Mouse (Mus musculus) heart, embryonic 13.5 days (tissue): ENCODE measurements around the gene Ing5. TPM values are rescaled to one million over a fixed set of nuclear protein-coding genes. Genes with fewer than 3 reads are reported as not detected.
"Not testable (repeated sequence)": the region's sequence is repeated elsewhere in the genome, so short reads cannot be mapped to it uniquely, and the experiment has no call there.

Experiments
- ATAC-seq: fragments of 200-750 bp; cut with Nextera tagmentation; 2 replicates; pipeline ENCODE4 v1.8.0; 2017; ENCODE audit warnings: moderate TSS enrichment; ENCODE audit not compliant: insufficient number of reproducible peaks, low FRiP score, low TSS enrichment; ENCODE audit errors: extremely low read depth
- H3K27ac ChIP-seq: fragments of 300-500 bp; sonication (generic); replicated peaks from 2 replicates; pipeline ENCODE4 v1.5.1; 2015; ENCODE audit warnings: moderate library complexity, mild to moderate bottlenecking, inconsistent platforms
- H3K27me3 ChIP-seq: fragments of 300-500 bp; sonication (generic); replicated peaks from 2 replicates; pipeline ENCODE4 v1.6.1; 2015; ENCODE audit warnings: mild to moderate bottlenecking, inconsistent platforms
- H3K36me3 ChIP-seq: fragments of 300-500 bp; sonication (generic); 2 replicates; pipeline ENCODE4 v1.6.1; 2015; ENCODE audit warnings: mild to moderate bottlenecking, inconsistent platforms
- H3K4me1 ChIP-seq: fragments of 300-500 bp; sonication (generic); 2 replicates; pipeline ENCODE4 v1.6.1; 2015; ENCODE audit warnings: inconsistent platforms
- H3K4me2 ChIP-seq: fragments of 300-500 bp; sonication (generic); 2 replicates; pipeline ENCODE4 v1.6.1; 2015; ENCODE audit warnings: inconsistent platforms, mild to moderate bottlenecking, moderate library complexity
- H3K4me3 ChIP-seq: fragments of 300-500 bp; sonication (generic); 2 replicates; pipeline ENCODE4 v1.5.1; 2015; ENCODE audit warnings: moderate library complexity, mild to moderate bottlenecking, inconsistent platforms
- H3K9ac ChIP-seq: fragments of 300-500 bp; sonication (generic); 2 replicates; pipeline ENCODE4 v1.6.1; 2015; ENCODE audit warnings: inconsistent platforms, mild to moderate bottlenecking, moderate library complexity
- H3K9me3 ChIP-seq: fragments of 300-500 bp; sonication (generic); 2 replicates; pipeline ENCODE4 v1.6.1; 2016; ENCODE audit warnings: inconsistent platforms
- WGBS: fragments of 180-500 bp; shearing (Covaris S2); methylation state at CpG from one replicate; pipeline ENCODE4 v1.1.7; 2015; ENCODE audit warnings: mixed read lengths; 5-methylcytosine and 5-hydroxymethylcytosine counted together
- polyA plus RNA-seq: library from polyadenylated mRNA; unstranded; fragments of >200 nt; fragmentation: Nextera tagmentation; extraction: Ambion mirVana; gene quantifications from 2 replicates; pipeline ENCODE4 v1.2.1, GENCODE M21; 2015

Gene Ing5
- polyA plus RNA-seq, 1 experiment from 2014 or later: 12.5 TPM

GRCm38 (mm10) chr1:93835876-93836531 is 32.2 kb downstream of the Ing5 start:
- Histone ChIP-seq H3K27me3 (no peaks in the 10 kb centered on the region), H3K9ac (no peak overlapping the region), H3K4me3 (no peak overlapping the region), H3K9me3 (no peaks in the 10 kb centered on the region), H3K27ac (no peak overlapping the region), H3K4me2 (no peak overlapping the region), H3K4me1 (no peaks in the 10 kb centered on the region), H3K36me3 (peaks cover 25% of the 10 kb centered on the region)
- ATAC-seq: no peak
- WGBS: 72% methylated on average over 6 of the region's 6 CpGs

GRCm38 (mm10) chr1:93836532-93836913 is 32.8 kb downstream of the Ing5 start:
- no peaks in the 10 kb centered on the region for H3K4me1 ChIP-seq

GRCm38 (mm10) chr1:93837335-93837734 is 33.6 kb downstream of the Ing5 start:
- no peak overlapping the region for H3K9ac ChIP-seq
- H3K27me3 ChIP-seq: no peaks in the 10 kb centered on the region
- no peak overlapping the region for H3K4me2 ChIP-seq
- H3K4me3 ChIP-seq: no peak overlapping the region
- H3K36me3 ChIP-seq: peaks cover 21% of the 10 kb centered on the region
- no peaks in the 10 kb centered on the region for H3K4me1 ChIP-seq
- no peak for ATAC-seq
- H3K27ac ChIP-seq: no peak overlapping the region
- 86% methylated on average over 8 of the region's 8 CpGs for WGBS
- no peaks in the 10 kb centered on the region for H3K9me3 ChIP-seq

More at GRCm38 (mm10) chr1:93836532-93836913, 32.8 kb downstream of the Ing5 start:
- WGBS: 91% methylated on average over 2 of the region's 2 CpGs
- peaks cover 21% of the 10 kb centered on the region for H3K36me3 ChIP-seq
- no peak overlapping the region for H3K4me3 ChIP-seq
- no peak overlapping the region for H3K27ac ChIP-seq
- ATAC-seq: no peak
- H3K9ac ChIP-seq: no peak overlapping the region
- H3K27me3 ChIP-seq: no peaks in the 10 kb centered on the region
- H3K9me3 ChIP-seq: no peaks in the 10 kb centered on the region
- no peak overlapping the region for H3K4me2 ChIP-seq

GRCm38 (mm10) chr1:93838569-93838968 is 34.8 kb downstream of the Ing5 start:
- not testable (repeated sequence) for H3K27ac ChIP-seq, H3K9me3 ChIP-seq, H3K9ac ChIP-seq, H3K4me1 ChIP-seq, H3K27me3 ChIP-seq, H3K4me2 ChIP-seq, ATAC-seq, H3K4me3 ChIP-seq
- H3K36me3 ChIP-seq: peaks cover 21% of the 10 kb centered on the region
- WGBS: 86% methylated on average over 8 of the region's 8 CpGs

GRCm38 (mm10) chr1:93845766-93846366 is 42.1 kb downstream of the Ing5 start:
- not testable (repeated sequence) for ATAC-seq, H3K4me3 ChIP-seq, H3K9me3 ChIP-seq, H3K9ac ChIP-seq, H3K4me1 ChIP-seq, H3K36me3 ChIP-seq, H3K27ac ChIP-seq, H3K27me3 ChIP-seq, H3K4me2 ChIP-seq
- WGBS: 43% methylated on average over 1 of the region's 3 CpGs

GRCm38 (mm10) chr1:93855790-93856189 is 52.0 kb downstream of the Ing5 start:
- H3K36me3 ChIP-seq, H3K27me3 ChIP-seq, H3K4me1 ChIP-seq, H3K4me3 ChIP-seq, H3K4me2 ChIP-seq, H3K27ac ChIP-seq, H3K9me3 ChIP-seq, H3K9ac ChIP-seq, ATAC-seq: not testable (repeated sequence)
- 79% methylated on average over 4 of the region's 4 CpGs for WGBS

- H3K4me3 ChIP-seq: no peak overlapping the region
- no peaks in the 10 kb centered on the region for H3K36me3 ChIP-seq
- H3K4me1 ChIP-seq: no peaks in the 10 kb centered on the region
- no peaks in the 10 kb centered on the region for H3K9me3 ChIP-seq
- H3K4me2 ChIP-seq: no peak overlapping the region
- H3K27ac ChIP-seq: no peak overlapping the region
- 73% methylated on average over 6 of the region's 6 CpGs for WGBS
- H3K27me3 ChIP-seq: no peaks in the 10 kb centered on the region
- H3K9ac ChIP-seq: no peak overlapping the region
- ATAC-seq: no peak
Observed at GRCm38 (mm10) chr1:93857370-93857769, 53.6 kb downstream of the Ing5 start.

- no peaks in the 10 kb centered on the region for H3K36me3 ChIP-seq
- no peak overlapping the region for H3K27ac ChIP-seq
- H3K4me2 ChIP-seq: no peak overlapping the region
- 81% methylated on average over 3 of the region's 3 CpGs for WGBS
- no peak overlapping the region for H3K9ac ChIP-seq
- ATAC-seq: no peak
- H3K4me1 ChIP-seq: no peaks in the 10 kb centered on the region
- H3K27me3 ChIP-seq: no peaks in the 10 kb centered on the region
- no peak overlapping the region for H3K4me3 ChIP-seq
- no peaks in the 10 kb centered on the region for H3K9me3 ChIP-seq
Observed at GRCm38 (mm10) chr1:93857991-93858390, 54.2 kb downstream of the Ing5 start.

- Histone ChIP-seq H3K9me3 (no peaks in the 10 kb centered on the region), H3K4me1 (no peaks in the 10 kb centered on the region), H3K27ac (no peak overlapping the region), H3K4me3 (no peak overlapping the region), H3K36me3 (no peaks in the 10 kb centered on the region), H3K9ac (no peak overlapping the region), H3K27me3 (no peaks in the 10 kb centered on the region), H3K4me2 (no peak overlapping the region)
- ATAC-seq: no peak
Observed at GRCm38 (mm10) chr1:93859619-93860018, 55.9 kb downstream of the Ing5 start.

- H3K4me3 ChIP-seq, H3K27ac ChIP-seq, H3K4me2 ChIP-seq, H3K4me1 ChIP-seq, ATAC-seq, H3K9me3 ChIP-seq, H3K27me3 ChIP-seq, H3K36me3 ChIP-seq, H3K9ac ChIP-seq: not testable (repeated sequence)
- 47% methylated on average over 2 of the region's 2 CpGs for WGBS
Observed at GRCm38 (mm10) chr1:93861048-93861447, 57.3 kb downstream of the Ing5 start, which contains the start of gene Gal3st2. TSS of gene Gal3st2 (plus strand) at chr1:93861306.
